Mouse (Mus musculus) forebrain, embryonic 13.5 days (tissue): ENCODE measurements around the gene Acd. TPM values are rescaled to one million over a fixed set of nuclear protein-coding genes. Genes with fewer than 3 reads are reported as not detected.

ENCODE experiments used
- ATAC-seq: fragments of 200-750 bp; cut with Nextera tagmentation; 2 replicates; pipeline ENCODE4 v1.8.0; 2017
- H3K27ac ChIP-seq: fragments of 300-500 bp; sonication (generic); 2 replicates; pipeline ENCODE4 v1.5.1; 2015; ENCODE audit warnings: inconsistent platforms, mild to moderate bottlenecking, moderate library complexity
- H3K27me3 ChIP-seq: fragments of 300-500 bp; sonication (generic); 2 replicates; pipeline ENCODE4 v1.6.1; 2015; ENCODE audit warnings: mild to moderate bottlenecking, inconsistent platforms
- H3K36me3 ChIP-seq: fragments of 300-500 bp; sonication (generic); 2 replicates; pipeline ENCODE4 v1.6.1; 2015; ENCODE audit warnings: mild to moderate bottlenecking, inconsistent platforms; ENCODE audit not compliant: poor library complexity, severe bottlenecking
- H3K4me1 ChIP-seq: fragments of 300-500 bp; sonication (generic); 2 replicates; pipeline ENCODE4 v1.6.1; 2015; ENCODE audit warnings: inconsistent platforms
- H3K4me2 ChIP-seq: fragments of 300-500 bp; sonication (generic); 2 replicates; pipeline ENCODE4 v1.6.1; 2015; ENCODE audit warnings: inconsistent platforms, mild to moderate bottlenecking, moderate library complexity
- H3K4me3 ChIP-seq: fragments of 300-500 bp; sonication (generic); 2 replicates; pipeline ENCODE4 v1.5.1; 2015; ENCODE audit warnings: mild to moderate bottlenecking, inconsistent platforms
- H3K9ac ChIP-seq: fragments of 300-500 bp; sonication (generic); 2 replicates; pipeline ENCODE4 v1.6.1; 2015; ENCODE audit warnings: mild to moderate bottlenecking, inconsistent platforms
- H3K9me3 ChIP-seq: fragments of 300-500 bp; sonication (generic); replicated peaks from 2 replicates; pipeline ENCODE4 v1.6.1; 2016; ENCODE audit warnings: inconsistent platforms
- WGBS: fragments of 180-500 bp; shearing (Covaris S2); methylation state at CpG from one replicate; pipeline ENCODE4 v1.1.7; 2015; 5-methylcytosine and 5-hydroxymethylcytosine counted together
- polyA plus RNA-seq: library from polyadenylated mRNA; unstranded; fragments of >200 nt; fragmentation: Nextera tagmentation; extraction: Ambion mirVana; gene quantifications from 2 replicates; pipeline ENCODE4 v1.2.1, GENCODE M21; 2015

The Acd gene
- polyA plus RNA-seq, 1 experiment from 2014 or later, result 99.2 TPM

- no peak overlapping the region for H3K27ac ChIP-seq
- no peak for ATAC-seq
- H3K9me3 ChIP-seq, result no peaks in the 10 kb centered on the region
- peaks cover 32% of the 10 kb centered on the region for H3K36me3 ChIP-seq
- no peaks in the 10 kb centered on the region for H3K27me3 ChIP-seq
- no peaks in the 10 kb centered on the region for H3K4me1 ChIP-seq
- WGBS, result 68% methylated on average over 6 of the region's 6 CpGs
- H3K9ac ChIP-seq, result no peak overlapping the region
- H3K4me3 ChIP-seq, result no peak overlapping the region
- H3K4me2 ChIP-seq, result no peak overlapping the region
These were observed 14.4 kb downstream of the Acd start for GRCm38 (mm10) chr8:105686551-105686950.

DNA sequence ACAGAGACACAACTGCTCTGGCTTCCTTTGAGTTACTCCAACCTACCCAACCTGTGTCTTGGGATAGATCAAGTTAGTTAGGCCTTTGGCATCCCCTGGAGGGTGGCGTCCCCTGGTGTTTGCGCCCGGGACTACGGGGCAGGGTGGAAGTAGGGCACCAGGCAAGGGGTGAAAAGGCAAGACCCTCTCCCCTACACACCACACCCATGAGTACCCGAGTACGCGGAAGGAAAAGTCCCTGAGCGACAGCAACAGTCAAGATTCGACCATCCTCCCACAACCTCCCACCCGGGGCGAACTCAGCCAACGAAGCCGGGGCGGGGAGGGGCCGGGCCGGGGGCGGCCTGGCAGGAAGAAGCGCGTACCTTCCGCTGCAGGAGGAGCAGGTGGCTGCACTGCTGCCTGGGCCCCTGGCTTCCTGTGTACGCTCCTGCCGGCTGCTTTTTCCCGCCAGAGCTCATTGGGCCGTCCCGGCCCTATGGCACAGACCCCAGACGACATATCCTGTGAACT lies 15.1 kb downstream of the Acd start, which contains the start of gene Carmil2:
Carmil2 (plus strand) TSS at position 479 of the 513 bp plus-strand sequence.
- H3K9me3 ChIP-seq, result no peaks in the 10 kb centered on the region
- no peak within 1 kb of the TSS for H3K4me2 ChIP-seq
- H3K27me3 ChIP-seq, result no peaks in the 10 kb centered on the region
- no peak within 1 kb of the TSS for H3K4me3 ChIP-seq
- WGBS, result 18% methylated on average over 26 of the region's 26 CpGs
- H3K4me1 ChIP-seq, result no peaks in the 10 kb centered on the region
- ATAC-seq, result no peak
- no peak within 1 kb of the TSS for H3K27ac ChIP-seq
- H3K36me3 ChIP-seq, result peaks cover 39% of the 10 kb centered on the region
- H3K9ac ChIP-seq, result no peak within 1 kb of the TSS

DNA sequence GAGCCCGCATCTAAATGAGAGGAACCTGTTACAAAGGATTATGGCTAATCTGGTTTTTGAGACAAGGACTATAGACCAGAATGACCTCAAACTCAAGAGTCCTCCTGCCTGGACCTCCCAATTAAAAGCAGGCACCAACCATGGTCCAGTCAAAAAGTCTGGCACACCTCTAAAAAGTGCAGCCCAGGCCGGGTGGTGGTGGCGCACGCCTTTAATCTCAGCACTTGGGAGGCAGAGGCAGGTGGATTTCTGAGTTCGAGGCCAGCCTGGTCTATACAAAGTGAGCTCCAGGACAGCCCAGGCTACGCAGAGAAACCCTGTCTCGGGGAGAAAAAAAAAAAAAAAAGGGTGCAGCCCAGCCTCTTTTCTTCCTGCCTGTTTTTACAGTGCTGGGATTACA lies 15.6 kb downstream of the Acd start:
- Histone ChIP-seq H3K4me1 (no peaks in the 10 kb centered on the region), H3K36me3 (peaks cover 44% of the 10 kb centered on the region), H3K4me3 (no peak overlapping the region), H3K27me3 (no peaks in the 10 kb centered on the region), H3K9ac (no peak overlapping the region), H3K9me3 (no peaks in the 10 kb centered on the region), H3K27ac (no peak overlapping the region), H3K4me2 (no peak overlapping the region)
- ATAC-seq, result no peak
- WGBS, result 83% methylated on average over 7 of the region's 7 CpGs

DNA sequence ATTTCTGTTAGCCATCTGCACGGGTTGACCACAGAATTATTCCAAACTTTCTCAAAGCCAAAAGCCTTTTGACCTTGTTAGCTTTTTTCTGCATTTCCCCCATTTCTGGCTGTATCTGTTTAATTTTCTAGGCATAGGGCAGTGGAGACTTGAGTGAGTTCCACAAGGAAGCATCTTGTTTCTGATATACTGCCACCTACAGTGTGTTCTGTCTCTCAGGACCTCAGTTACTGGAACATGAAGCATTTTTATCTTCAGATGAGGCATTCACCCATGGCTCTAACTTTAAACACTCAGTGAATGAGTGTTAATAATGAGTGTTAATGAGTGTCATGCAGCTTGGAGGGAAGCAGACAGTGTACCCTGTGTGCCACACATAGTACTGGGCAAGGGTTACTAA lies 23.0 kb downstream of the Acd start:
- ATAC-seq, result no peak
- Histone ChIP-seq H3K4me3 (no peak overlapping the region), H3K27ac (no peak overlapping the region), H3K4me1 (no peaks in the 10 kb centered on the region), H3K36me3 (peaks cover 97% of the 10 kb centered on the region), H3K9ac (no peak overlapping the region), H3K9me3 (no peaks in the 10 kb centered on the region), H3K27me3 (no peaks in the 10 kb centered on the region), H3K4me2 (no peak overlapping the region)
- WGBS, result 92% methylated on average over 1 of the region's 1 CpGs

DNA sequence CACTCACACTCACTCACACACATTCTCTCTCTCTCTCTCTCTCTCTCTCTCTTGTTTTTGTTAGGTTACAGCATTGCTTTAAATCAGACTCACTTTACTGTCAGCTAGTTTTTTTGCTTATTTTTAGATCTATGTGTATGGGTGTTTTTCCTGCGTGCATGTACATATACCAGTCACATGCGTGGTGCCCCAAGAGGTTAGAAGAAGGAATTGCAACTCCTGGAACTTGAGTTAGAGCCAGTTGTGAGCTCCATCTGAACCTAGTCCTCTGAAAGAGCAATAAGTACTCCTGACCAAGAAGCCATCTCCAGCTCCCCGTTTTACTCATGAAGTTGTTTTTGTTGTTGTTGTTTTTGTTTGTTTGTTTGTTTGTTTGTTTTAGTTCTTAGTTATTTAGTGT lies 39.7 kb downstream of the Acd start:
- 87% methylated on average over 3 of the region's 3 CpGs for WGBS

GRCm38 (mm10) chr8:105657641-105658040 lies 43.3 kb downstream of the Acd start:
- no peaks in the 10 kb centered on the region for H3K4me1 ChIP-seq
- no peak overlapping the region for H3K4me3 ChIP-seq
- no peaks in the 10 kb centered on the region for H3K27me3 ChIP-seq
- ATAC-seq, result no peak
- no peak overlapping the region for H3K4me2 ChIP-seq
- H3K27ac ChIP-seq, result no peak overlapping the region
- H3K36me3 ChIP-seq, result peaks cover 24% of the 10 kb centered on the region
- H3K9me3 ChIP-seq, result no peaks in the 10 kb centered on the region
- H3K9ac ChIP-seq, result no peak overlapping the region

More for the DNA sequence above, 39.7 kb downstream of the Acd start:
- Histone ChIP-seq H3K9ac (no peak overlapping the region), H3K27me3 (no peaks in the 10 kb centered on the region), H3K27ac (no peak overlapping the region), H3K4me2 (no peak overlapping the region), H3K9me3 (no peaks in the 10 kb centered on the region), H3K36me3 (peaks cover 29% of the 10 kb centered on the region), H3K4me1 (no peaks in the 10 kb centered on the region), H3K4me3 (no peak overlapping the region)
- no peak for ATAC-seq

DNA sequence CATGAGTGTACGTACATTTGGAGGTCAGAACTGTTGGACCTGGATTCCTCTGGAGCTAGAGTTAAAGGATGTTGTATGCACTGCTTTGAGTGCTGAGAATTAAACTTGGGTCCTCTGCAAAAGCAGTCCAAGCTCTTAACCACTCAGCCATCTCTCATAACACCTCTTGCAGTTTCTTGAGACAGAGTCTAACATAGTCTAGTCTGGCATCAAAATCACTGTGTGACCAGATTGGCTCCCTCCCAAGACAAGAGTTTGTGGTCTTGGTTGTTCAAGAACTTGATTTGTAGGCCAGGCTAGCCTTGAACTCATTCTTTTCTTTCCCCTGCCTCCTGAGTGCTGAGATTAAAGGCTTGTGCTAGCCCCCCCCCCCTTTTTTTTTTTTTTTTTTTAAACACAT lies 52.0 kb downstream of the Acd start:
- Histone ChIP-seq H3K4me3 (no peak overlapping the region), H3K27ac (no peak overlapping the region), H3K36me3 (peaks cover 67% of the 10 kb centered on the region), H3K4me2 (no peak overlapping the region), H3K27me3 (no peaks in the 10 kb centered on the region), H3K9ac (no peak overlapping the region), H3K4me1 (no peaks in the 10 kb centered on the region), H3K9me3 (no peaks in the 10 kb centered on the region)
- WGBS, result 97% methylated on average over 1 of the region's 1 CpGs
- ATAC-seq, result no peak

Other genes with a start within 250 kb of the Acd start
- gene Tppp3, start 229.6 kb downstream of the Acd start, polyA plus RNA-seq, result 34.6 and 40.4 TPM in 2 replicates
- 20.6 and 24.8 TPM in 2 replicates for gene Zdhhc1, start 204.2 kb downstream of the Acd start, polyA plus RNA-seq
- 3.9 and 6.1 TPM in 2 replicates for gene Hsd11b2, start 182.3 kb downstream of the Acd start, polyA plus RNA-seq
- gene Atp6v0d1, start 135.1 kb downstream of the Acd start, polyA plus RNA-seq, result 136 and 152 TPM in 2 replicates
- 17.6 and 20.6 TPM in 2 replicates for gene Ripor1, start 95.8 kb downstream of the Acd start, polyA plus RNA-seq
- 165 and 173 TPM in 2 replicates for gene Ctcf, start 64.5 kb downstream of the Acd start, polyA plus RNA-seq
- 0.62 and 0.88 TPM in 2 replicates for gene Agrp, start 63.7 kb downstream of the Acd start, polyA plus RNA-seq
- 5.9 and 6.4 TPM in 2 replicates for gene Carmil2, start 14.8 kb downstream of the Acd start, polyA plus RNA-seq
- 42.1 and 43.6 TPM in 2 replicates for gene Pard6a, start within 50 bp of the Acd start, polyA plus RNA-seq
- 0.19 TPM in 1 of 2 replicates, not detected in the other for gene 4933405L10Rik, start 6.6 kb upstream of the Acd start, polyA plus RNA-seq
- 27.4 and 29.5 TPM in 2 replicates for gene Enkd1, start 7.1 kb upstream of the Acd start, polyA plus RNA-seq
- gene Gfod2, start 57.6 kb upstream of the Acd start, polyA plus RNA-seq, result 64.7 and 65.7 TPM in 2 replicates
- gene Ranbp10, start 126.2 kb upstream of the Acd start, polyA plus RNA-seq, result 14.2 and 14.7 TPM in 2 replicates
- 0.43 and 1.00 TPM in 2 replicates for gene Tsnaxip1, start 126.6 kb upstream of the Acd start, polyA plus RNA-seq
- 68.8 and 71.4 TPM in 2 replicates for gene Cenpt, start 152.2 kb upstream of the Acd start, polyA plus RNA-seq
- gene Thap11, start 154.0 kb upstream of the Acd start, polyA plus RNA-seq, result 65.9 and 68.3 TPM in 2 replicates
- 254 and 295 TPM in 2 replicates for gene Nutf2, start 159.5 kb upstream of the Acd start, polyA plus RNA-seq
- gene Edc4, start 179.8 kb upstream of the Acd start, polyA plus RNA-seq, result 46.4 and 56.9 TPM in 2 replicates
- 0.50 and 0.84 TPM in 2 replicates for gene Nrn1l, start 192.5 kb upstream of the Acd start, polyA plus RNA-seq
- 12.8 and 14.4 TPM in 2 replicates for gene Pskh1, start 199.3 kb upstream of the Acd start, polyA plus RNA-seq
- gene Ctrl, start 232.8 kb upstream of the Acd start, polyA plus RNA-seq, result 1.9 TPM in 2 replicates
- gene Psmb10, start 237.3 kb upstream of the Acd start, polyA plus RNA-seq, result 29.0 and 29.1 TPM in 2 replicates
- gene Lcat, start 242.3 kb upstream of the Acd start, polyA plus RNA-seq, result 0.61 and 0.69 TPM in 2 replicates